ENCODE assay signal across 8 mouse cellular contexts in the genomic region with DNA sequence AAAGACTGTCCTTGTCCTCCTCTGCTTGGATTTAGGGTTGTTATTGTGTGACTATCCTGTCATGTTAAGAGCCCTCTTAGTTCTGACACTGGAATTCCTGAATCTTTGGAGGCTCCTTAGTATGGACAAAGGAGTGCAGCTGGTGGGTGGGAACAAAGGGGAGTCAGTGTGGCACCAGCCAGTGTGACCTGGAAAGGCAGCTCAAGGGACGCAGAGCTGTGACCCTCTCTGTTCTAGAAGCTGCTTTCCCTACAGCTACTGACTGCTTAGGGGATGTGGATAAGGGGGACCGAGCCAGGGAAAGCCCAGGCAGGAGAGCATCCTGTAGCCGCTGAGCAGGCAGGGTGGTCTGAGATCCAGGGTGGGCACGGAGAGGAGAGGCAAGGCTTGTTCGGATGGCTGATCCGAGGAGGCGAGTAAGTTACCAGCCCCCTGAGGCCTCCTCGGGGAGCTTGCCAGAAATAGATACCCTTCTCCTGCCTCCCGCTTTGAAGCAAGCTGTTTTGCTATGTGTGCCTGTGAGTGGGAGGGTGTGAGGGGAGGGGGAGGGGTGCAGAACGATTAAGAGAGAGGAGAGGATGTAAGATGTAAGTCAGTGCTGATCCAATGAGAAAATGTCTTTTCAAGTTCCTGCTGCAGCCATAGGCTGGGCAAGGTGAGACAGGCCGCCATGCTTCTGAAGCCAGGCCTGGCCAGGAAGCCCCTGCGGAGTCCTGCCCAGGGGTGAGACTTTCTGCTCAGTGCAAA.
DNase-seq lines count a peak whose midpoint lies in the region; ATAC-seq lines count a peak whose summit lies in the region.

No protein-coding gene starts in this region.

- DNase-seq in heart, postnatal 25 days (ENCODE audit: low spot score) = no peak
- peak; percentile 59 for DNase-seq in cerebellum, adult 9-10 months
- peak; percentile 50 for DNase-seq in forelimb bud, embryonic 11.5 days (ENCODE audit: low read depth, low spot score)
- peak; percentile 58 for DNase-seq in mesoderm, embryonic 11.5 days (ENCODE audit: low read depth, low spot score)
- DNase-seq in thymus, postnatal 25 days = peak; percentile 11
- no peak for DNase-seq in adrenal gland, postnatal 25 days
- no peak for DNase-seq in gastrocnemius, postnatal 36 days

- intact Hi-C loops in heart, postnatal 25 days (cut with DNase I) = no loop called here
- intact Hi-C loops in gastrocnemius, postnatal 36 days (cut with DNase I) = no loop called here

- H3K4me1 ChIP-seq in heart, embryonic 12.5 days (replicated peaks) = peaks cover 46% of the 10 kb centered on the region

- H3K9ac ChIP-seq in heart, embryonic 12.5 days = 0 out of 2 replicates have a peak overlapping the region, but pooled peaks have one; percentile 3

- H3K27ac ChIP-seq in heart, embryonic 12.5 days (ENCODE audit: poor library complexity, severe bottlenecking) = peak overlapping the region; percentile 85

- WGBS in heart, embryonic 12.5 days = 13% methylated on average over 12 of the region's 12 CpGs

- H3K36me3 ChIP-seq in heart, embryonic 12.5 days = no peaks in the 10 kb centered on the region

- no peaks in the 10 kb centered on the region for H3K9me3 ChIP-seq in heart, embryonic 12.5 days (replicated peaks)

- H3K27me3 ChIP-seq in heart, embryonic 12.5 days (replicated peaks) = no peaks in the 10 kb centered on the region

- H3K4me2 ChIP-seq in heart, embryonic 12.5 days = peak overlapping the region; percentile 45

- ATAC-seq in heart, embryonic 12.5 days (ENCODE audit: insufficient number of reproducible peaks, low FRiP score) = peak; percentile 58

- no peak overlapping the region for H3K4me3 ChIP-seq in heart, embryonic 12.5 days

Comparison
In these comparisons a context has a peak if more than half of its experiments do, and no peak if none do; other contexts are left out.
1. DNase-seq: peak in cerebellum, adult 9-10 months (single experiment), forelimb bud, embryonic 11.5 days (single experiment), mesoderm, embryonic 11.5 days (single experiment) and thymus, postnatal 25 days (single experiment); none in heart, postnatal 25 days (single experiment), adrenal gland, postnatal 25 days (single experiment) and gastrocnemius, postnatal 36 days (0 of 2).